Mouse (Mus musculus) midbrain, embryonic 14.5 days (tissue): ENCODE results near the gene Dock1. TPM values are rescaled to one million over a fixed set of nuclear protein-coding genes. Genes with fewer than 3 reads are reported as not detected.
A peak's percentile ranks its signal among the peaks of the same experiment; 100 is the strongest.

Experiments used
- ATAC-seq: fragments of 200-750 bp; cut with Nextera tagmentation; 2 replicates; pipeline ENCODE4 v1.8.0; 2017; ENCODE audit warnings: moderate number of reproducible peaks, moderate library complexity; ENCODE audit not compliant: low FRiP score, low TSS enrichment
- DNase-seq: peaks from one replicate; pipeline ENCODE4 v3.0.0-alpha.2; 2015
- H3K27ac ChIP-seq: fragments of 300-500 bp; sonication (generic); replicated peaks from 2 replicates; pipeline ENCODE4 v1.5.1; 2014; ENCODE audit warnings: mild to moderate bottlenecking, low read depth, low read length, moderate library complexity
- H3K27me3 ChIP-seq: fragments of 300-500 bp; sonication (generic); 2 replicates; pipeline ENCODE4 v1.6.1; 2014; ENCODE audit warnings: low read length, control low read depth, mixed read lengths; ENCODE audit not compliant: control insufficient read depth, insufficient read depth
- H3K36me3 ChIP-seq: fragments of 300-500 bp; sonication (generic); 2 replicates; pipeline ENCODE4 v1.6.1; 2014; ENCODE audit warnings: low read length, control low read depth; ENCODE audit not compliant: control insufficient read depth, insufficient read depth
- H3K4me1 ChIP-seq: fragments of 300-500 bp; sonication (generic); 2 replicates; pipeline ENCODE4 v1.6.1; 2014; ENCODE audit warnings: mild to moderate bottlenecking, antibody characterized with exemption, low read length, control low read depth; ENCODE audit not compliant: control insufficient read depth, insufficient read depth
- H3K4me2 ChIP-seq: fragments of 300-500 bp; sonication (generic); 2 replicates; pipeline ENCODE4 v1.6.1; 2014; ENCODE audit warnings: mild to moderate bottlenecking, low read length, moderate library complexity
- H3K4me3 ChIP-seq: fragments of 300-500 bp; sonication (generic); replicated peaks from 2 replicates; pipeline ENCODE4 v1.5.1; 2014; ENCODE audit warnings: low read depth, low read length
- H3K9ac ChIP-seq: fragments of 300-500 bp; sonication (generic); replicated peaks from 2 replicates; pipeline ENCODE4 v1.6.1; 2014; ENCODE audit warnings: mild to moderate bottlenecking, low read length, moderate library complexity
- H3K9me3 ChIP-seq: fragments of 300-500 bp; sonication (generic); 2 replicates; pipeline ENCODE4 v1.6.1; 2016; ENCODE audit warnings: low read length, control low read depth, mixed read lengths; ENCODE audit not compliant: control insufficient read depth
- WGBS: fragments of 180-500 bp; shearing (Covaris S2); extraction: QIAGEN DNeasy Blood & Tissue Kit; methylation state at CpG from one replicate; pipeline ENCODE4 v1.1.7; 2014; 5-methylcytosine and 5-hydroxymethylcytosine counted together
- polyA plus RNA-seq: library from polyadenylated mRNA; unstranded; fragments of >200 nt; fragmentation: Nextera tagmentation; extraction: Ambion mirVana; gene quantifications from 2 replicates; pipeline ENCODE4 v1.2.1, GENCODE M21; 2014

Gene Dock1
- polyA plus RNA-seq, result 4.3 and 8.4 TPM in 2 replicates

- WGBS, result 2% methylated on average over 76 of the region's 77 CpGs
- no peak within 1 kb of the TSS for H3K27ac ChIP-seq
These were observed at the start of gene Dock1 for GRCm38 (mm10) chr7:134670312-134671002. Dock1 (plus strand) TSS chr7:134670654.

GRCm38 (mm10) chr7:134627906-134628305 is 42.5 kb upstream of the Dock1 start:
- WGBS, result 91% methylated on average over 4 of the region's 4 CpGs
- Histone ChIP-seq H3K4me3 (no peak overlapping the region), H3K36me3 (no peaks in the 10 kb centered on the region), H3K27me3 (no peaks in the 10 kb centered on the region), H3K9me3 (no peaks in the 10 kb centered on the region), H3K9ac (no peak overlapping the region), H3K27ac (no peak overlapping the region), H3K4me2 (no peak overlapping the region), H3K4me1 (no peaks in the 10 kb centered on the region)
- no peak for DNase-seq
- no peak for ATAC-seq

More at GRCm38 (mm10) chr7:134670312-134671002, at the start of gene Dock1:
- Histone ChIP-seq H3K4me3 (peak within 1 kb of the TSS; percentile 53), H3K36me3 (no peaks in the 10 kb centered on the region), H3K9me3 (no peaks in the 10 kb centered on the region), H3K4me2 (peak within 1 kb of the TSS; percentile 99), H3K27me3 (peaks cover 14% of the 10 kb centered on the region; the same call in 1 of the 2 replicates), H3K9ac (peak within 1 kb of the TSS; percentile 52), H3K4me1 (peaks cover 6% of the 10 kb centered on the region; the same call in 1 of the 2 replicates)
- DNase-seq, result peak; percentile 72
- peak; percentile 60; the same call in 1 of the 2 replicates for ATAC-seq

- Histone ChIP-seq H3K9me3 (no peaks in the 10 kb centered on the region), H3K4me2 (no peak overlapping the region), H3K4me3 (no peak overlapping the region), H3K27ac (no peak overlapping the region), H3K4me1 (no peaks in the 10 kb centered on the region), H3K27me3 (no peaks in the 10 kb centered on the region), H3K9ac (no peak overlapping the region), H3K36me3 (no peaks in the 10 kb centered on the region)
- DNase-seq (no peak), ATAC-seq (no peak)
- WGBS, result 90% methylated on average over 8 of the region's 8 CpGs
These were observed 20.1 kb upstream of the Dock1 start for GRCm38 (mm10) chr7:134650246-134650830.

GRCm38 (mm10) chr7:134651071-134651470 is 19.4 kb upstream of the Dock1 start:
- ATAC-seq, result no peak
- 81% methylated on average over 3 of the region's 3 CpGs for WGBS

GRCm38 (mm10) chr7:134663241-134663640 is 7.2 kb upstream of the Dock1 start:
- Histone ChIP-seq H3K27ac (no peak overlapping the region), H3K4me3 (no peak overlapping the region), H3K4me2 (no peak overlapping the region), H3K4me1 (no peaks in the 10 kb centered on the region), H3K27me3 (no peaks in the 10 kb centered on the region), H3K9me3 (no peaks in the 10 kb centered on the region), H3K9ac (no peak overlapping the region), H3K36me3 (no peaks in the 10 kb centered on the region)
- DNase-seq, result peak; percentile 18
- 6% methylated on average over 2 of the region's 2 CpGs for WGBS
- ATAC-seq, result no peak

More at GRCm38 (mm10) chr7:134651071-134651470, 19.4 kb upstream of the Dock1 start:
- DNase-seq, result no peak
- no peaks in the 10 kb centered on the region for H3K9me3 ChIP-seq
- no peak overlapping the region for H3K4me3 ChIP-seq
- no peak overlapping the region for H3K4me2 ChIP-seq
- H3K27ac ChIP-seq, result no peak overlapping the region
- H3K4me1 ChIP-seq, result no peaks in the 10 kb centered on the region
- H3K27me3 ChIP-seq, result no peaks in the 10 kb centered on the region
- H3K9ac ChIP-seq, result no peak overlapping the region
- no peaks in the 10 kb centered on the region for H3K36me3 ChIP-seq

GRCm38 (mm10) chr7:134665642-134666282 is 4.7 kb upstream of the Dock1 start:
- Histone ChIP-seq H3K27me3 (peaks cover 5% of the 10 kb centered on the region; the same call in 1 of the 2 replicates), H3K4me3 (no peak overlapping the region), H3K9ac (no peak overlapping the region), H3K9me3 (no peaks in the 10 kb centered on the region), H3K27ac (no peak overlapping the region), H3K4me2 (no peak overlapping the region), H3K4me1 (no peaks in the 10 kb centered on the region), H3K36me3 (no peaks in the 10 kb centered on the region)
- DNase-seq, result no peak
- no peak for ATAC-seq
- WGBS, result 86% methylated on average over 5 of the region's 5 CpGs

GRCm38 (mm10) chr7:134667271-134667702 is 3.2 kb upstream of the Dock1 start:
- DNase-seq (no peak), ATAC-seq (no peak)
- Histone ChIP-seq H3K9me3 (no peaks in the 10 kb centered on the region), H3K4me2 (no peak overlapping the region), H3K4me3 (no peak overlapping the region), H3K9ac (no peak overlapping the region), H3K27me3 (peaks cover 14% of the 10 kb centered on the region; the same call in 1 of the 2 replicates), H3K27ac (no peak overlapping the region), H3K36me3 (no peaks in the 10 kb centered on the region), H3K4me1 (peaks cover 6% of the 10 kb centered on the region; the same call in 1 of the 2 replicates)
- 82% methylated on average over 4 of the region's 4 CpGs for WGBS

GRCm38 (mm10) chr7:134669474-134670311 is 761 bp upstream of the Dock1 start:
- ATAC-seq, result no peak

More at GRCm38 (mm10) chr7:134669474-134670311, 761 bp upstream of the Dock1 start:
- peak overlapping the region; percentile 99 for H3K4me2 ChIP-seq
- peaks cover 6% of the 10 kb centered on the region; the same call in 1 of the 2 replicates for H3K4me1 ChIP-seq
- H3K27ac ChIP-seq, result no peak overlapping the region
- no peak for DNase-seq
- 92% methylated on average over 14 of the region's 14 CpGs for WGBS
- H3K36me3 ChIP-seq, result no peaks in the 10 kb centered on the region
- H3K27me3 ChIP-seq, result peaks cover 14% of the 10 kb centered on the region; the same call in 1 of the 2 replicates
- H3K9ac ChIP-seq, result no peak overlapping the region
- no peaks in the 10 kb centered on the region for H3K9me3 ChIP-seq
- peak overlapping the region; percentile 53 for H3K4me3 ChIP-seq
